Mouse (Mus musculus) G1E (cell line): ENCODE data around the gene Kcnn4. TPM values are rescaled to one million over a fixed set of nuclear protein-coding genes. Genes with fewer than 3 reads are reported as not detected.

ENCODE experiments used
- ATAC-seq: 2 replicates; pipeline ENCODE4 v1.8.0; 2016; ENCODE audit warnings: mild to moderate bottlenecking; ENCODE audit not compliant: insufficient number of reproducible peaks, poor library complexity, low FRiP score, severe bottlenecking; ENCODE audit errors: extremely low read depth
- DNase-seq: peaks from one replicate; pipeline ENCODE4 v3.0.0; 2012; ENCODE audit warnings: low spot score
- H3K27me3 ChIP-seq: 2 replicates; pipeline ENCODE4 v1.6.1; 2012; ENCODE audit warnings: mild to moderate bottlenecking, low read length, inconsistent platforms; ENCODE audit not compliant: insufficient read depth
- H3K36me3 ChIP-seq: replicated peaks from 2 replicates; pipeline ENCODE3; 2012; ENCODE audit warnings: mild to moderate bottlenecking, inconsistent platforms
- H3K4me1 ChIP-seq: 2 replicates; pipeline ENCODE4 v1.6.1; 2012; ENCODE audit warnings: low read depth, low read length, inconsistent platforms, mixed read lengths; ENCODE audit not compliant: insufficient read depth
- H3K4me3 ChIP-seq: 2 replicates; pipeline ENCODE4 v1.5.1; 2012; ENCODE audit warnings: low read depth, mild to moderate bottlenecking, inconsistent platforms, low read length, moderate library complexity, mixed read lengths
- H3K9me3 ChIP-seq: replicated peaks from 2 replicates; pipeline ENCODE4 v1.6.1; 2012; ENCODE audit warnings: inconsistent platforms
- CTCF ChIP-seq: IDR thresholded peaks from 2 replicates; pipeline ENCODE4 v1.5.1; 2012; ENCODE audit warnings: low read depth, low read length, inconsistent platforms, mixed read lengths
- GATA1 ChIP-seq: IDR thresholded peaks from 2 replicates; pipeline ENCODE4 v1.6.1; 2012; ENCODE audit warnings: borderline replicate concordance, low read length, inconsistent platforms, mixed read lengths
- GATA2 ChIP-seq: IDR thresholded peaks from 2 replicates; pipeline ENCODE4 v1.6.1; 2012; ENCODE audit warnings: low read depth, low read length, inconsistent platforms, borderline replicate concordance
- POLR2AphosphoS5 ChIP-seq: IDR thresholded peaks from 2 replicates; pipeline ENCODE4 v1.6.1; 2012; ENCODE audit warnings: low read depth, low read length, inconsistent platforms; ENCODE audit not compliant: insufficient replicate concordance
- TAL1 ChIP-seq: conservative IDR thresholded peaks from 2 replicates; pipeline ENCODE4 v1.6.1; 2012; ENCODE audit warnings: low read depth, low read length, inconsistent platforms, mixed read lengths
- polyA plus RNA-seq: library from polyadenylated mRNA; stranded (reverse); fragments of >175 nt; gene quantifications from 2 replicates; pipeline ENCODE4 v1.2.3, GENCODE M21; 2012
- total RNA-seq, 2 experiments: library from RNA; stranded (forward) in 1 of 2; stranded (reverse) in 1 of 2; fragments of 200-1000 nt in 1 of 2; fragments of >200 nt in 1 of 2; fragmentation: Nextera tagmentation in 1 of 2; gene quantifications; 2 replicates each; pipeline ENCODE4 v1.2.3; 2014 to 2017

The Kcnn4 gene
- total RNA-seq (2014; fragmentation: Nextera tagmentation) (14.0 and 40.3 TPM in 2 replicates), total RNA-seq (2017) (20.4 and 22.9 TPM in 2 replicates), polyA plus RNA-seq (66.2 and 70.4 TPM in 2 replicates)

DNA sequence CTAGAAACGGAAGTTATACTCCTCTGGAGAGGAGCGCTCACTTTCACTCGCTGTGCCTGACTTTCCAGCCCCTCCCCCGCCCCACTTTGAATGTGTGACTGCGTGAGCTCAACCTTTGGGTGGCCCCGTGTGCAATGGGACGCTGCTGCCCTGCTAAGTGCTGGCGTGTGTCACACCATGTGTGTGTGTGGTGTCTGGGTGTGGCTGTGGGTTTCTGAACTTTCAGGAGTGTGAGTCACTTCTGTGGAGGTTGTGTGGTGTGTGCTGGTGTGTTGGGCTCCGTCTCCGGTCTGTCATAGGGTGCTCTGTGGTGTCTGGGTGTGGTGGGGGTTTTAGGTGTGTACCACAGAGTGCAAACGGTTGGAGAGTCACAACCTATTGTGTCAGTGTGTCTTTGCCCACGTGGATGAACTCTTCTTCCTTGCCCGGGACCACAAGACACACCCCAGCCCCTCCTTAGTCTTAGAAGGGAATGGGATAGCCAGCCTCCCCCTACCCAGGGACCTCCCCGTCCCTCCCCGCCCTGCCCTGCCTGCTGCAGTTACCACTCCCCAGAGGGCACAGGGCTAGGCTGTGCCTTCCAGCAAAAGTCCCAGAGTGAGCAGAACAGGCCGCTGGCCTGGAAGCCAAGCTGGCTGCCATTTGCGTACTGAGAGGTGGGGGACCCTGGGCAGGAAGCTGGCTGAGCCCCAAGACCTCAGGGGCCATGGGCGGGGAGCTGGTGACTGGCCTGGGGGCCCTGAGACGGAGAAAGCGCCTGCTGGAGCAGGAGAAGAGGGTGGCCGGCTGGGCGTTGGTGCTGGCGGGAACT lies at the start of gene Kcnn4:
Kcnn4 (plus strand) TSS at position 533 of the 811 bp plus-strand sequence.
- DNase-seq = peak; percentile 65
- H3K4me1 ChIP-seq = peaks cover 90% of the 10 kb centered on the region
- H3K4me3 ChIP-seq = peak within 1 kb of the TSS; percentile 81
- TF ChIP-seq GATA1 = no peak
- no peak for TF ChIP-seq POLR2AphosphoS5
- TF ChIP-seq GATA2 = no peak
- TF ChIP-seq TAL1 = no peak
- no peak for TF ChIP-seq CTCF
- ATAC-seq = peak; percentile 32
- H3K9me3 ChIP-seq = no peaks in the 10 kb centered on the region
- no peaks in the 10 kb centered on the region for H3K27me3 ChIP-seq
- peaks cover 31% of the 10 kb centered on the region for H3K36me3 ChIP-seq

DNA sequence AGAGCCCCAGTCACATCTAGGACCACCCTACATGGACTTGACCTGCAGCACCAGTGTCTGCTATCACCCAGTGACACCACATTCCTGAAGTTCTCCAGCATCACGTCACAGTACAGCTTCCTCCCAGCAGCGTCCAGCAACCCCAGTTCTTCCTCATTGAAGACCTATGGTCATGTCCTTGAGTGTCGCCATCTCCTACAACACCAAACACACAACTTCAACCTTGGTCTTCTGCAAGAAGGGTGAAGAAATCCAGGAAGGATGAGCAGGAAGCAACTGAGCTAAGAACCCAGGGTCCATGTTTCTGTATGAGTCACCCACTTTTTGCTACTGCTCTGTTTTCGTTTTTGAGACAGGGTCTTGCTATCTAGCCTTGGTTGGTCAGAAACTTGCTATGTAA lies 47.5 kb upstream of the Kcnn4 start:
- DNase-seq (no peak), ATAC-seq (no peak)
- H3K9me3 ChIP-seq = peaks cover 11% of the 10 kb centered on the region
- H3K27me3 ChIP-seq = peaks cover 20% of the 10 kb centered on the region
- H3K4me1 ChIP-seq = peaks cover 3% of the 10 kb centered on the region; the same call in 1 of the 2 replicates
- no peak overlapping the region for H3K4me3 ChIP-seq
- no peaks in the 10 kb centered on the region for H3K36me3 ChIP-seq
- no peak for TF ChIP-seq GATA2
- TF ChIP-seq POLR2AphosphoS5 = no peak
- TF ChIP-seq CTCF = no peak
- TF ChIP-seq GATA1 = no peak
- no peak for TF ChIP-seq TAL1

DNA sequence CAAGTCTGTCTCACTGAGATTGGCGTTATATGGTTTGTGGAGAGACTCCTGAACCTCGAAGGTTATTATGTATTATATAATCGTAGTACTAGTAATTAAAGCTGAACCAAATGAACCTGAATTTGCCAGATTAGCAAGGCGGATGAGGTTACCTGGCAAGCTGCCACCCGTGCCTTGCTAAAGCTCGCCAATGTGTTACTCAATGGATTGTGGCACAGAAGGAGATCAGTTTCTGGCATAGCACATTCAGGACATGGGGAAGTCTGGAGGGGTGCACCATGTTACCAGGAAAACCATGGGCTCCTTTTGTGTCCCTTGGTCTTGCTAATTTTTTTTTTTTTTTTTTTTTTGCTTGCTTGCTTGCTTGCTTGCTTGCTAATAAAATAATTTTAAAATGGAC lies 44.9 kb upstream of the Kcnn4 start:
- no peaks in the 10 kb centered on the region for H3K36me3 ChIP-seq
- no peaks in the 10 kb centered on the region for H3K4me1 ChIP-seq
- no peak for ATAC-seq
- H3K9me3 ChIP-seq = peaks cover 11% of the 10 kb centered on the region
- DNase-seq = no peak
- TF ChIP-seq TAL1 (no peak), GATA1 (no peak)
- H3K4me3 ChIP-seq = no peak overlapping the region
- peaks cover 12% of the 10 kb centered on the region for H3K27me3 ChIP-seq

DNA sequence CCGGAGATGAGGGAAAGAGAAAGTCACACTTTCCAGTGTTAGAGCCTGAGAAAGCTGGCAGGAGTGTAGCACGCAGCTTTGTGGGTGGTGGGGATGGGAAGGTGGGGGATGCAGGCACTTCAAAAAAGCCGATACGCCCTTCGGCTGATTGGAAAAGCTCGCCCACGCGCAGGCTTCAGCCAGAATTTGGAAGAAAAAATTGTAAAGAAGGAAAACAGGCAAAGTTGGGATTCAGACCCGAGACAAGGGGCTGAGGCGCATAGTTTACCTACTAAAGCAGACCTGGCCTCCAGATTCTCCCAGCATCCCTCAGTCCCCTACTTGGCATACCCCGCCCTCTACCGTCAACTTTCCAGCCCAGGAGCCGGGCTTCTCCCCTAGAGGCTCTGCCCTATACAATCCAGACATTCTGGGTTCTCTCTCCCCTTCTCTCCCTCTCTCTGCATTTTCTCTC lies 44.4 kb upstream of the Kcnn4 start:
- H3K9me3 ChIP-seq = peaks cover 11% of the 10 kb centered on the region
- no peak for ATAC-seq
- no peak overlapping the region for H3K4me3 ChIP-seq
- no peaks in the 10 kb centered on the region for H3K4me1 ChIP-seq
- H3K36me3 ChIP-seq = no peaks in the 10 kb centered on the region
- peaks cover 12% of the 10 kb centered on the region for H3K27me3 ChIP-seq
- no peak for DNase-seq
- TF ChIP-seq GATA2 (no peak), CTCF (no peak), POLR2AphosphoS5 (no peak), GATA1 (no peak), TAL1 (no peak)

DNA sequence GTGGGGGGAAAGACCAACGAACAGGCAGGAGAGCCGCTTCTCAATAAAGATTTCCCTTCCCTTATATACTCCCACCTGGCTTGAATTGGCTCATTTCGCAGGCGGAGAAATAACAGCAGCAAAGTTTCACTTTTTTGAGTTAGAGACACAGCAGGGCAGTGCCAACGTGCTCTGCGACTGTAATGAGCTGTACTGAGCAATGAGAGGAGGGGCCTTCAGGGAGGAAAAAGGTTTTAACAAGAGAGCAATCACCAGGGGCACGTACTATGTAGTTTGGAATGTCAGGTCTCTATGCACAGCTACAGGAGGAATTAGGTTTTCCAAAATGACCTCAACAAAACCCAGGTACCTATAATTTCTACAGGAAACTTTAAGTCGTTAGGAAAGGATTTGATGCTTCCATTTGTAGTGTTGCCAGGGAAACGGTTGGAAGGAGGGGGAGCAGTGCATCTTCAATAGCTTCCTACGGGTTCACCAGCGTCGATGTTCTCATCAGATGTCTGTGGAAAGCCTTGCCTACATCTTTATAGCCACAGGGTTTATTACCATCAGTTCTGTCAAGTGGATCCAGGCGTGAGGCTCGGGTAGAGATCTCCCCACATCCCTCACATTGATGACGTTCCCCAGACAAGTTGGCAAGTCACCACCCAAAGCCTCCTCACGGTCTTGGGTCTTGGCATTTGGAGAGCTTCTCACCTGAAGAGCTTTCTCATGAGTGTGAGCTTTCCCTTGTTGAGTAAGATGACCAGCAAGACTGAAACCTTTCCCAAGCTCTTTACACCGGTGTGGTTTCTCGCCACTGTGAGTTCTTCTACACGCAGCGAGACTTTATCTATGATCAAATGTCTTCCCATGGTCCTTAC lies 43.6 kb upstream of the Kcnn4 start:
- Histone ChIP-seq H3K4me3 (no peak overlapping the region), H3K9me3 (peaks cover 11% of the 10 kb centered on the region), H3K36me3 (no peaks in the 10 kb centered on the region), H3K27me3 (peaks cover 8% of the 10 kb centered on the region), H3K4me1 (no peaks in the 10 kb centered on the region)
- DNase-seq (no peak), ATAC-seq (no peak)
- TF ChIP-seq GATA2 (no peak), TAL1 (no peak), CTCF (no peak), POLR2AphosphoS5 (no peak), GATA1 (no peak)

- DNase-seq = no peak
- no peak for ATAC-seq
- Histone ChIP-seq H3K9me3 (peaks cover 11% of the 10 kb centered on the region), H3K27me3 (peaks cover 7% of the 10 kb centered on the region), H3K36me3 (no peaks in the 10 kb centered on the region), H3K4me1 (no peaks in the 10 kb centered on the region), H3K4me3 (no peak overlapping the region)
- TF ChIP-seq GATA2 = no peak
- no peak for TF ChIP-seq TAL1
- no peak for TF ChIP-seq CTCF
- no peak for TF ChIP-seq GATA1
- TF ChIP-seq POLR2AphosphoS5 = no peak
Observed at GRCm38 (mm10) chr7:24327281-24327975, 42.6 kb upstream of the Kcnn4 start.
